10 mouse cellular contexts compared by ENCODE assay signal in genomic region chr11:98497388-98498288, GRCm38 (mm10). TPM values are rescaled to one million over a fixed set of nuclear protein-coding genes. Genes with fewer than 3 reads are reported as not detected.
A peak's percentile ranks its signal among the peaks of the same experiment; 100 is the strongest.
DNase-seq lines count a peak whose midpoint lies in the region; ATAC-seq and TF ChIP-seq lines count a peak whose summit lies in the region.
"Had no signal": no experiment of that assay in that cellular context is flagged by ENCODE, and none has a peak within 500 bp of the region (broad histone marks: within the 10 kb centered on the region; RNA-seq: fewer than 3 reads in every experiment).

No protein-coding gene starts in this region.

- peak; percentile 62 for ATAC-seq in embryonic facial prominence, embryonic 14.5 days (ENCODE audit: low read depth)
- ATAC-seq in limb, embryonic 14.5 days (ENCODE audit: low FRiP score, low read depth) = no peak
- no peak for ATAC-seq in intestine, embryonic 15.5 days

- peak; percentile 3 for DNase-seq in gastrocnemius, adult 18-20 months (ENCODE audit: low spot score)
- no peak for DNase-seq in gastrocnemius, postnatal 4 days (ENCODE audit: low spot score in 2 of 2)
- DNase-seq in B cell, adult 2 months = peak; percentile 63 to 64
- DNase-seq in embryonic facial prominence, embryonic 14.5 days (ENCODE audit: low spot score) = peak; percentile 64
- peak; percentile 24 for DNase-seq in limb, embryonic 14.5 days (ENCODE audit: low spot score)
- DNase-seq in frontal cortex, postnatal 36 days (ENCODE audit: low spot score in 2 of 2) = no peak
- DNase-seq in left cerebral cortex, postnatal 36 days (ENCODE audit: low spot score in 2 of 2) = no peak

- no peak overlapping the region for H3K27ac ChIP-seq in embryonic facial prominence, embryonic 14.5 days (replicated peaks; ENCODE audit: low read depth, low read length)
- H3K27ac ChIP-seq in limb, embryonic 14.5 days (replicated peaks; ENCODE audit: low read depth, low read length) = no peak overlapping the region
- no peak overlapping the region for H3K27ac ChIP-seq in intestine, embryonic 15.5 days
- H3K27ac ChIP-seq: embryonic facial prominence, embryonic 15.5 days; lung, embryonic 15.5 days had no signal

- H3K4me3 ChIP-seq in embryonic facial prominence, embryonic 14.5 days (ENCODE audit: low read depth, low read length) = no peak overlapping the region
- no peak overlapping the region for H3K4me3 ChIP-seq in limb, embryonic 14.5 days (replicated peaks; ENCODE audit: low read length)
- no peak overlapping the region for H3K4me3 ChIP-seq in intestine, embryonic 15.5 days (replicated peaks)
- H3K4me3 ChIP-seq: embryonic facial prominence, embryonic 15.5 days; lung, embryonic 15.5 days had no signal

- H3K9ac ChIP-seq in embryonic facial prominence, embryonic 14.5 days (ENCODE audit: low read depth, low read length) = no peak overlapping the region
- 0 out of 2 replicates have a peak overlapping the region, but pooled peaks have one; percentile 4 for H3K9ac ChIP-seq in limb, embryonic 14.5 days (ENCODE audit: low read depth, low read length, severe bottlenecking)
- H3K9ac ChIP-seq in intestine, embryonic 15.5 days = no peak overlapping the region
- H3K9ac ChIP-seq: embryonic facial prominence, embryonic 15.5 days; lung, embryonic 15.5 days had no signal

- peak overlapping the region; percentile 24 for H3K4me2 ChIP-seq in embryonic facial prominence, embryonic 14.5 days (ENCODE audit: low read depth, low read length)
- peak overlapping the region; percentile 25 for H3K4me2 ChIP-seq in limb, embryonic 14.5 days (replicated peaks; ENCODE audit: low read depth, low read length, severe bottlenecking)
- no peak overlapping the region for H3K4me2 ChIP-seq in intestine, embryonic 15.5 days (replicated peaks)
- H3K4me2 ChIP-seq: embryonic facial prominence, embryonic 15.5 days; lung, embryonic 15.5 days had no signal

- WGBS in embryonic facial prominence, embryonic 14.5 days = 30% methylated on average over 22 of the region's 22 CpGs
- WGBS in limb, embryonic 14.5 days = 11% methylated on average over 22 of the region's 22 CpGs
- 43% methylated on average over 22 of the region's 22 CpGs for WGBS in intestine, embryonic 15.5 days

- H3K9me3 ChIP-seq in embryonic facial prominence, embryonic 14.5 days (ENCODE audit: control insufficient read depth, low read length) = no peaks in the 10 kb centered on the region
- no peaks in the 10 kb centered on the region for H3K9me3 ChIP-seq in limb, embryonic 14.5 days (ENCODE audit: control insufficient read depth, low read length)
- H3K9me3 ChIP-seq in intestine, embryonic 15.5 days = no peaks in the 10 kb centered on the region
- H3K9me3 ChIP-seq: embryonic facial prominence, embryonic 15.5 days; lung, embryonic 15.5 days had no signal

- intact Hi-C loops in left cerebral cortex, postnatal 36 days (cut with DNase I) = no loop called here

- peaks cover 4% of the 10 kb centered on the region; the same call in 1 of the 2 replicates for H3K4me1 ChIP-seq in embryonic facial prominence, embryonic 14.5 days (ENCODE audit: control insufficient read depth, insufficient read depth, low read length)
- peaks cover 12% of the 10 kb centered on the region; the same call in 1 of the 2 replicates for H3K4me1 ChIP-seq in limb, embryonic 14.5 days (ENCODE audit: control insufficient read depth, insufficient read depth, low read length)
- H3K4me1 ChIP-seq in intestine, embryonic 15.5 days (replicated peaks) = no peaks in the 10 kb centered on the region
- H3K4me1 ChIP-seq: lung, embryonic 15.5 days had no signal

- no peaks in the 10 kb centered on the region for H3K27me3 ChIP-seq in embryonic facial prominence, embryonic 14.5 days (replicated peaks; ENCODE audit: control insufficient read depth, insufficient read depth, low read length)
- no peaks in the 10 kb centered on the region for H3K27me3 ChIP-seq in limb, embryonic 14.5 days (ENCODE audit: control insufficient read depth, insufficient read depth, low read length)
- H3K27me3 ChIP-seq in intestine, embryonic 15.5 days (replicated peaks) = no peaks in the 10 kb centered on the region
- H3K27me3 ChIP-seq: lung, embryonic 15.5 days had no signal

- TF ChIP-seq POLR2A in limb, embryonic 14.5 days (IDR thresholded peaks at IDR 0.05; ENCODE audit: borderline replicate concordance, extremely low read depth, insufficient read depth, insufficient read length) = no peak

- H3K36me3 ChIP-seq in embryonic facial prominence, embryonic 14.5 days (ENCODE audit: control insufficient read depth, insufficient read depth, low read length) = no peaks in the 10 kb centered on the region
- H3K36me3 ChIP-seq in limb, embryonic 14.5 days (ENCODE audit: control insufficient read depth, insufficient read depth, low read length) = no peaks in the 10 kb centered on the region
- H3K36me3 ChIP-seq in intestine, embryonic 15.5 days = no peaks in the 10 kb centered on the region
- H3K36me3 ChIP-seq: embryonic facial prominence, embryonic 15.5 days; lung, embryonic 15.5 days had no signal

RNA-seq across cellular contexts. Expression of gene Ikzf3, which starts 48.2 kb away (rescaled TPM):
- under 1 TPM in 1 of 2 experiments, not detected in 1; 0.14 TPM for total RNA-seq in gastrocnemius, adult 18-20 months (2021)
- under 1 TPM; 0.54 to 0.74 TPM for total RNA-seq in gastrocnemius, postnatal 4 days (2021)
- 0.18 and 0.21 TPM in 2 replicates for polyA plus RNA-seq in embryonic facial prominence, embryonic 14.5 days (2014; fragmentation: Nextera tagmentation; extraction: Ambion mirVana)
- 0.45 and 0.46 TPM in 2 replicates for polyA plus RNA-seq in limb, embryonic 14.5 days (2012; rRNA removed)
- polyA plus RNA-seq in limb, embryonic 14.5 days (2014; fragmentation: Nextera tagmentation; extraction: Ambion mirVana) = 0.23 and 0.61 TPM in 2 replicates
- polyA plus RNA-seq in intestine, embryonic 15.5 days (2015; fragmentation: Nextera tagmentation; extraction: Ambion mirVana) = 0.21 and 0.24 TPM in 2 replicates
- total RNA-seq in left cerebral cortex, postnatal 36 days (2021) = not detected

RNA-seq across cellular contexts. Expression of gene Grb7, which starts 51.4 kb away (rescaled TPM):
- under 1 TPM in 1 of 2 experiments, not detected in 1; 0.12 TPM for total RNA-seq in gastrocnemius, adult 18-20 months (2021)
- total RNA-seq in gastrocnemius, postnatal 4 days (2021) = under 1 TPM in 1 of 2 experiments, not detected in 1; 0.16 TPM
- polyA plus RNA-seq in embryonic facial prominence, embryonic 14.5 days (2014; fragmentation: Nextera tagmentation; extraction: Ambion mirVana) = 8.3 and 8.8 TPM in 2 replicates
- polyA plus RNA-seq in limb, embryonic 14.5 days (2012; rRNA removed) = 9.1 and 9.2 TPM in 2 replicates
- 8.1 and 9.6 TPM in 2 replicates for polyA plus RNA-seq in limb, embryonic 14.5 days (2014; fragmentation: Nextera tagmentation; extraction: Ambion mirVana)
- polyA plus RNA-seq in intestine, embryonic 15.5 days (2015; fragmentation: Nextera tagmentation; extraction: Ambion mirVana) = 71.0 and 73.7 TPM in 2 replicates
- 1 to 10 TPM; 2.8 to 2.9 TPM for total RNA-seq in left cerebral cortex, postnatal 36 days (2021)

RNA-seq across cellular contexts. Expression of gene Zpbp2, which starts 53.3 kb away (rescaled TPM):
- total RNA-seq in gastrocnemius, adult 18-20 months (2021) = not detected
- total RNA-seq in gastrocnemius, postnatal 4 days (2021) = not detected
- polyA plus RNA-seq in embryonic facial prominence, embryonic 14.5 days (2014; fragmentation: Nextera tagmentation; extraction: Ambion mirVana) = 0.21 TPM in 1 of 2 replicates, not detected in the other
- 0.43 TPM in 1 of 2 replicates, not detected in the other for polyA plus RNA-seq in limb, embryonic 14.5 days (2012; rRNA removed)
- 0.21 TPM in 1 of 2 replicates, not detected in the other for polyA plus RNA-seq in limb, embryonic 14.5 days (2014; fragmentation: Nextera tagmentation; extraction: Ambion mirVana)
- polyA plus RNA-seq in intestine, embryonic 15.5 days (2015; fragmentation: Nextera tagmentation; extraction: Ambion mirVana) = 0.53 and 0.60 TPM in 2 replicates
- total RNA-seq in left cerebral cortex, postnatal 36 days (2021) = under 1 TPM in 1 of 2 experiments, not detected in 1; 0.20 TPM

RNA-seq across cellular contexts. Expression of gene Mien1, which starts 58.8 kb away (rescaled TPM):
- 10 to 100 TPM; 36.0 to 37.8 TPM for total RNA-seq in gastrocnemius, adult 18-20 months (2021)
- total RNA-seq in gastrocnemius, postnatal 4 days (2021) = 10 to 100 TPM; 28.0 to 29.0 TPM
- 92.4 and 102 TPM in 2 replicates for polyA plus RNA-seq in embryonic facial prominence, embryonic 14.5 days (2014; fragmentation: Nextera tagmentation; extraction: Ambion mirVana)
- 44.8 and 48.5 TPM in 2 replicates for polyA plus RNA-seq in limb, embryonic 14.5 days (2012; rRNA removed)
- 84.8 and 86.8 TPM in 2 replicates for polyA plus RNA-seq in limb, embryonic 14.5 days (2014; fragmentation: Nextera tagmentation; extraction: Ambion mirVana)
- polyA plus RNA-seq in intestine, embryonic 15.5 days (2015; fragmentation: Nextera tagmentation; extraction: Ambion mirVana) = 202 and 212 TPM in 2 replicates
- total RNA-seq in left cerebral cortex, postnatal 36 days (2021) = 100 to 1,000 TPM; 100 to 126 TPM

Comparison
In these comparisons a context has a peak if more than half of its experiments do, and no peak if none do; other contexts are left out.
1. DNase-seq: peak in gastrocnemius, adult 18-20 months (single experiment), B cell, adult 2 months (2 of 2), embryonic facial prominence, embryonic 14.5 days (single experiment) and limb, embryonic 14.5 days (single experiment); none in gastrocnemius, postnatal 4 days (0 of 2), frontal cortex, postnatal 36 days (0 of 2) and left cerebral cortex, postnatal 36 days (0 of 2).